Mouse (Mus musculus): Measurements from ENCODE around the gene Trim41. TPM values are rescaled to one million over a fixed set of nuclear protein-coding genes. Genes with fewer than 3 reads are reported as not detected.
"Not testable (repeated sequence)": the region's sequence is repeated elsewhere in the genome, so short reads cannot be mapped to it uniquely, and the experiment has no call there.

Gene Trim41
- polyA plus RNA-seq, 1 experiment, result 29.6 TPM

DNA sequence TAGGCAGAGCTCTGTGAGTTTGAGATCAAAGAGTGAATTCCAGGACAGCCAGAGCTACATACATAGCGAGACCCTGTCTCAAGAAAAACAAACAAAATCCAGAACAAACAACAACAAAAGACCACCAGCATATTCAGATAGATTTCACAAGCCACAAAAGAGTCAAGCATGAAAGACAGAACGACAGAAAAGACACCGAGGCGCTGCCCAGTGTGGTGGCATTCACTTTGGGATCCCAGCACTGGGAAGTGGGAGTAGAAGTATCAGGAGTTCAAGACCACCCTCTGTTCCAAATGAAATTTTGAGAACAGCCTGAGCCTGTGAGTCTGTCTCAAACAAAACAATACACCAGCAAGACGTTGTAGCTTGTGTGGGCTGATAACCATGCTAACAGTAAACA, 29.7 kb upstream of the Trim41 start:
- no peak overlapping the region for H3K4me3 ChIP-seq (ENCODE audit: low read depth, low read length)
- H3K9me3 ChIP-seq (replicated peaks; ENCODE audit: control insufficient read depth, insufficient read depth, low read length, poor library complexity, severe bottlenecking), result no peaks in the 10 kb centered on the region
- no peaks in the 10 kb centered on the region for H3K27me3 ChIP-seq (ENCODE audit: control insufficient read depth, insufficient read depth, low read length, poor library complexity, severe bottlenecking)
- peaks cover 3% of the 10 kb centered on the region for H3K4me1 ChIP-seq (ENCODE audit: control insufficient read depth, insufficient read depth, low read length)
- H3K36me3 ChIP-seq (ENCODE audit: control insufficient read depth, insufficient read depth, low read length, poor library complexity, severe bottlenecking), result no peaks in the 10 kb centered on the region
- H3K9ac ChIP-seq (ENCODE audit: low read depth, poor library complexity, severe bottlenecking), result no peak overlapping the region
- no peak overlapping the region for H3K27ac ChIP-seq (ENCODE audit: insufficient read depth, low read length)
- TF ChIP-seq CTCF (IDR thresholded peaks at IDR 0.05; ENCODE audit: low read depth, low read length) (no peak), POLR2A (IDR thresholded peaks at IDR 0.05; ENCODE audit: insufficient read depth, low read length) (no peak), EP300 (IDR thresholded peaks at IDR 0.05; ENCODE audit: insufficient read depth, low read depth, low read length) (no peak)

- not testable (repeated sequence) for H3K9ac ChIP-seq (ENCODE audit: low read depth, poor library complexity, severe bottlenecking); H3K4me3 ChIP-seq (ENCODE audit: low read depth, low read length); H3K36me3 ChIP-seq (ENCODE audit: control insufficient read depth, insufficient read depth, low read length, poor library complexity, severe bottlenecking); H3K27ac ChIP-seq (ENCODE audit: insufficient read depth, low read length); H3K4me1 ChIP-seq (ENCODE audit: control insufficient read depth, insufficient read depth, low read length); H3K27me3 ChIP-seq (ENCODE audit: control insufficient read depth, insufficient read depth, low read length, poor library complexity, severe bottlenecking); H3K9me3 ChIP-seq (replicated peaks; ENCODE audit: control insufficient read depth, insufficient read depth, low read length, poor library complexity, severe bottlenecking)
These were observed 29.2 kb upstream of the Trim41 start for GRCm38 (mm10) chr11:48846362-48846761.

- H3K9me3 ChIP-seq (replicated peaks; ENCODE audit: control insufficient read depth, insufficient read depth, low read length, poor library complexity, severe bottlenecking), result no peaks in the 10 kb centered on the region
- H3K27ac ChIP-seq (ENCODE audit: insufficient read depth, low read length), result no peak overlapping the region
- no peak overlapping the region for H3K4me3 ChIP-seq (ENCODE audit: low read depth, low read length)
- H3K9ac ChIP-seq (ENCODE audit: low read depth, poor library complexity, severe bottlenecking), result no peak overlapping the region
- no peaks in the 10 kb centered on the region for H3K27me3 ChIP-seq (ENCODE audit: control insufficient read depth, insufficient read depth, low read length, poor library complexity, severe bottlenecking)
- peaks cover 3% of the 10 kb centered on the region for H3K4me1 ChIP-seq (ENCODE audit: control insufficient read depth, insufficient read depth, low read length)
- no peaks in the 10 kb centered on the region for H3K36me3 ChIP-seq (ENCODE audit: control insufficient read depth, insufficient read depth, low read length, poor library complexity, severe bottlenecking)
- no peak for TF ChIP-seq CTCF (IDR thresholded peaks at IDR 0.05; ENCODE audit: low read depth, low read length)
- TF ChIP-seq POLR2A (IDR thresholded peaks at IDR 0.05; ENCODE audit: insufficient read depth, low read length), result no peak
These were observed 28.2 kb upstream of the Trim41 start for GRCm38 (mm10) chr11:48845244-48845815.

- Histone ChIP-seq H3K27me3 (ENCODE audit: control insufficient read depth, insufficient read depth, low read length, poor library complexity, severe bottlenecking) (no peaks in the 10 kb centered on the region), H3K9me3 (replicated peaks; ENCODE audit: control insufficient read depth, insufficient read depth, low read length, poor library complexity, severe bottlenecking) (no peaks in the 10 kb centered on the region), H3K9ac (ENCODE audit: low read depth, poor library complexity, severe bottlenecking) (no peak overlapping the region), H3K36me3 (ENCODE audit: control insufficient read depth, insufficient read depth, low read length, poor library complexity, severe bottlenecking) (no peaks in the 10 kb centered on the region), H3K4me3 (ENCODE audit: low read depth, low read length) (no peak overlapping the region), H3K4me1 (ENCODE audit: control insufficient read depth, insufficient read depth, low read length) (peaks cover 3% of the 10 kb centered on the region), H3K27ac (ENCODE audit: insufficient read depth, low read length) (no peak overlapping the region)
- TF ChIP-seq POLR2A (IDR thresholded peaks at IDR 0.05; ENCODE audit: insufficient read depth, low read length) (no peak), EP300 (IDR thresholded peaks at IDR 0.05; ENCODE audit: insufficient read depth, low read depth, low read length) (no peak), CTCF (IDR thresholded peaks at IDR 0.05; ENCODE audit: low read depth, low read length) (no peak)
These were observed 27.2 kb upstream of the Trim41 start for GRCm38 (mm10) chr11:48844309-48844708.

DNA sequence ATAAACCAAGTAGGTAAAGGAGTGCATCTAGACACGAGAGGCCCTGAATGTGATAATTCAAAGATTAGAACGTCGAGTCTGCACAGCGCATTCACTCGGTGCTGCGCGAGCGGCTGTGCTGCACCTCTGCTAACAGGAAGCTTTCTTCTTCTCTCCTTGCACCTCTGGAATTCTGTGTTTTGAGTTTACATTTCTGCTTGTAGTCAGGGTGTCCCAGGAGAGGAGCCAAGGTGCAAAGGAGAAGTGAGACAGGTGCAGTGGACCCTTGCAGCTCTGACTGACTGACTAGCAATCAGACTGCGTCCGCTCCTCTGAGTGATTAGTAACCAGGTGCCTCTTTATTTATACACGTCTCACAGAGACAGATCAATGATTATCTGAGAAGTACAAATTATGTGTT, 26.0 kb upstream of the Trim41 start:
- Histone ChIP-seq H3K4me3 (ENCODE audit: low read depth, low read length) (no peak overlapping the region), H3K27ac (ENCODE audit: insufficient read depth, low read length) (no peak overlapping the region), H3K36me3 (ENCODE audit: control insufficient read depth, insufficient read depth, low read length, poor library complexity, severe bottlenecking) (no peaks in the 10 kb centered on the region), H3K9me3 (replicated peaks; ENCODE audit: control insufficient read depth, insufficient read depth, low read length, poor library complexity, severe bottlenecking) (no peaks in the 10 kb centered on the region), H3K4me1 (ENCODE audit: control insufficient read depth, insufficient read depth, low read length) (peaks cover 5% of the 10 kb centered on the region), H3K27me3 (ENCODE audit: control insufficient read depth, insufficient read depth, low read length, poor library complexity, severe bottlenecking) (no peaks in the 10 kb centered on the region), H3K9ac (ENCODE audit: low read depth, poor library complexity, severe bottlenecking) (no peak overlapping the region)
- no peak for TF ChIP-seq EP300 (IDR thresholded peaks at IDR 0.05; ENCODE audit: insufficient read depth, low read depth, low read length)
- TF ChIP-seq CTCF (IDR thresholded peaks at IDR 0.05; ENCODE audit: low read depth, low read length), result no peak
- TF ChIP-seq POLR2A (IDR thresholded peaks at IDR 0.05; ENCODE audit: insufficient read depth, low read length), result no peak

DNA sequence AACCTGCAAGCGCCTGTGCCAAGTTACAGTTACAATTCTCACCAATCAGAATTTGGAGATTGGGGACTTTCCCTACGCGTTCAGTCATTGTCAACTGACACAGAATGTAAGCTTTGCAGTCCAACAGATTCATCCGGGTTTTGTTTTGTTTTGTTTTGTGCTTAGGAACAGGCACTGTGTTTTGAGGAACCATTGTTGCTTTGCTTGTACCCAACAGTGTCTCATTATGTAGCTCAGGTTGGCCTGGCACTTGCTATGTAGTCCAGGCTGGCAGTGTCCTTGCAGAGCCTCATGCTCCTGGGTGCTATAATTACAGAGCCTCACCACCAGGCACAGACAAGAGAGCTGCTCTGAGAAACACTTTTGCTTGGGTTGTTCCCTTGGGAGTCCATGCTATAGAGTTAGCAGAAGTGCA, 25.2 kb upstream of the Trim41 start:
- no peak overlapping the region for H3K9ac ChIP-seq (ENCODE audit: low read depth, poor library complexity, severe bottlenecking)
- H3K4me3 ChIP-seq (ENCODE audit: low read depth, low read length), result no peak overlapping the region
- peaks cover 5% of the 10 kb centered on the region for H3K4me1 ChIP-seq (ENCODE audit: control insufficient read depth, insufficient read depth, low read length)
- no peaks in the 10 kb centered on the region for H3K36me3 ChIP-seq (ENCODE audit: control insufficient read depth, insufficient read depth, low read length, poor library complexity, severe bottlenecking)
- no peaks in the 10 kb centered on the region for H3K27me3 ChIP-seq (ENCODE audit: control insufficient read depth, insufficient read depth, low read length, poor library complexity, severe bottlenecking)
- no peaks in the 10 kb centered on the region for H3K9me3 ChIP-seq (replicated peaks; ENCODE audit: control insufficient read depth, insufficient read depth, low read length, poor library complexity, severe bottlenecking)
- no peak for TF ChIP-seq EP300 (IDR thresholded peaks at IDR 0.05; ENCODE audit: insufficient read depth, low read depth, low read length)
- no peak overlapping the region for H3K27ac ChIP-seq (ENCODE audit: insufficient read depth, low read length)

Measured in ES-Bruce4 (cell line).